Mouse (Mus musculus): ENCODE data around the gene Sart1.
A peak's percentile ranks its signal among the peaks of the same experiment; 100 is the strongest.

Gene Sart1

GRCm38 (mm10) chr19:5388588-5389242 lies at the start of gene Sart1:
Gene Sart1, minus strand, starts transcription at chr19:5388703.
- DNase-seq (ENCODE audit: low spot score in 2 of 2): peak; percentile 96

- DNase-seq (ENCODE audit: low spot score in 2 of 2): no peak
These were observed 45.4 kb upstream of the Sart1 start for GRCm38 (mm10) chr19:5433951-5434350.

DNA sequence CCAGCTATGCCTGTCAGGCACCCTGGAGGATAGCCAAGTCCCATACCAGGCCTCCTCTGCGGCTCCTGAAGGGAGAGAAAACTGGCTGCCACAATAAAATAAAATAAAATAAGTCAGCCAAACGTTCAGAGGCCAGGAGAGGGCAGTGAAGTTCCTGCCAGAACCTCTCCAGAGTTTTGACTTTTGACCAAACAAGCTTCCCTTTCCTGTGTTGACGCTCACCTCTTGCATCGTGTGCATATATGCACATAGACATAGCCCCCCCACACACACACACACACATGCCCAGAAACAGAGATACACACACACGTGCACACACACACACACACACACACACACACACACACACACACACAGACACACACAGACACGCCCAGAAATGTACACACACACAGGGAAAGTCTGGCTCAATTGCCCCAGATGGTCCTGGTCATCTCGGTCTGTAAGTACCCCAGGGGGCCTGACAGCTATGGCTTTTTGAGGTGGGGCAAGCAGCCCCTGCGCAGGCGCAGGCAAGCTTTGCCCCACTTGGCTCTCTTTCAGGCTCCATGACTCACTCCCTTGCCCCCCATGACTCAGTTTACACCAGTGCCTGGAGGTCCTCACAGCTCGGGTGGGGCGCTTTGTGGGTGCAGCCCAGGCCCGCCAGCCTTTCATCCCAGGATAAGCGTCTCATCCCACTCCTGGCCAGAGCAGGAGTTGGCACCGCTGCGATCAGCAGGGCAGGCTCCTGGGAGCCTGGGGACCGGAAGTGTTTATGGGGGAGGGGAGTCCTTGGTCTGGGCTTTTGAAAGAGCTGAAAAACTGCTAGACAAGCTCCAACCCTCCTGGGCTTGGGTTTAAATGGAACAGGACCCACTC lies 44.7 kb upstream of the Sart1 start:
- DNase-seq (ENCODE audit: low spot score in 2 of 2): peak; percentile 51 to 60

DNA sequence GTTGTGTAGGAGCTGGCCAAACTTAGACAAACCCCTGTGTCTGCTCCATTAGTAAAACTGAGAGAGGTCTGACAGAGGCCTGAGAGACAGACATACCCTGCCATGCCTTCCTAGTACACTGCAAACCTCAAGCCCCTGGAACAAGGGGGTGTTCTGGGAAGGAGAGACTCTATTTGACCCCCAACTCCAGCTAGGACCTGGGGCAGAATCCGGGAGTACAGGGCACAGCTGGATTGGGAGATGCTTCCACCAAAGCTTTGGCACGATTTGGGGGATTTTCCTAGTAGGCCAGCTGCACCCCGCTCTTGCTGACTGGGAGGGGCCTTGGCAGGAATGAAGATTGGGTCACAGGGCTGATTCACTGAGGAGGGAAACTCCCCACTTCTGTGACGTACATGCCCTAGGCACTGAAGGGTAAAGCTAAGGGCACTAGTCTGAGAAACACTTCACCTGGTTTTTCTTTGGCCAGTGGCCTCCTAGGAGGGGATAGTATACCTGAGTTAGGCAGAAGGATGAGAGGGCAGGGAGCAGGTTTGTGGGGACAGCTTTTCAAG lies 43.5 kb upstream of the Sart1 start:
- DNase-seq (ENCODE audit: low spot score in 2 of 2): no peak

DNA sequence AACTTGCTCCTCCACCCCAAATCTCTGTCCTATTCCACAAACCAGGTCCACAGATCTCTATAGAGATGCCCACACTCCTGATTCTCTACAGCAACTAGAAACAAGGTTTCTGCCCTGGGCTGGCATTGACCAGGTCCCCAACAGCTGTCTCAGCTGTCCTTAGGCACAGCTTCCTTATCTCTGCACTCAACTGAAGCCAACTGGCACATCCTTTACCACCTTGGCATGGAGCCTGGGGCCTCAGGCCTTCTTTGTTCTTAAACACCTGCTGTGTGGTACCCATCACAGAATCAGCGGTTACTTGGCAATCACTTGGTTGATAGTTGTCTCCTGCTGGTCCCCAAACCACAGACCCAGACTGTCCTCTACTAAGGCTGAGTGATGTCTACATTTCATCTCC lies 41.9 kb upstream of the Sart1 start:
- no peak for DNase-seq (ENCODE audit: low spot score in 2 of 2)

DNA sequence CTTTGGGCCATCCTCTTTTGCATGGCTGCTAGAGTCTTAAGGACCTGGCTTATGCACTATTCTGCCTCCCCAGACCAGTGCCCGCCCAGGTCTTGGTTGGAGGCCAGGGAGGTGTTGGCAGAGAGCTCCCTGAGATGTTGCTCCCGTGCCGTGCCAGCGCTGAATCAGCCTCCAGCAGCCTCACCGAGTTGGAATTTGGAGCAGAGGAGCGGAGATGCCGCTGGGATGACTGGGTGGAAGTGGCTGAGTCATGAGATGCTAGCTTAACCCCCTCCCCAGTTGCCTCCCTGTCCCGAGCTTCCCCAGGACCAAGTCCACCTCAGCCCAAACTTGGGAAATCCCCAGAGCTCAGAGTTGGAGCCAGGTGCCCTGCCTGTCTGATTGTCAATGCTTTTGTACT lies 41.3 kb upstream of the Sart1 start:
- DNase-seq (ENCODE audit: low spot score in 2 of 2): no peak

DNA sequence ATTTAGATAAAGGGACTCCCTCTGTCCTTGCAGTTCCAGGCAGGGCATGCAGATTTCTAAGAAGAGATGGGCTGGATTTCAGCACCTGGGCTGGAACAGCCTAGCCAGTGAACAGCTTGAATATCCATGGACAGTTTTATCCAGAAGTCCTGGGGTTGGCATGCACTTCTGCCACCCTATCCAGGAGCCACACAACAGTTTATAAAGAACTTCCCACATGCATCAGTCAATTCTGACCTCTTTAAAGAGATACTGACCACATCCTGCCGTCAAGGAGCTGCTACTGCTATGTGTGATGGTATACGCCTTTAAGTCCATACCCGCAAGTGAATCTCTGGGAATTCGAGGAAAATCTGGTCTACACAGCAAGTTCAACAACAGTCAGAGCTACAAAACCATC lies 40.7 kb upstream of the Sart1 start:
- no peak for DNase-seq (ENCODE audit: low spot score in 2 of 2)

GRCm38 (mm10) chr19:5428083-5428482 lies 39.6 kb upstream of the Sart1 start:
- DNase-seq (ENCODE audit: low spot score in 2 of 2): peak; percentile 45 to 48

GRCm38 (mm10) chr19:5426640-5427290 lies 38.3 kb upstream of the Sart1 start:
- no peak for DNase-seq (ENCODE audit: low spot score in 2 of 2)

DNA sequence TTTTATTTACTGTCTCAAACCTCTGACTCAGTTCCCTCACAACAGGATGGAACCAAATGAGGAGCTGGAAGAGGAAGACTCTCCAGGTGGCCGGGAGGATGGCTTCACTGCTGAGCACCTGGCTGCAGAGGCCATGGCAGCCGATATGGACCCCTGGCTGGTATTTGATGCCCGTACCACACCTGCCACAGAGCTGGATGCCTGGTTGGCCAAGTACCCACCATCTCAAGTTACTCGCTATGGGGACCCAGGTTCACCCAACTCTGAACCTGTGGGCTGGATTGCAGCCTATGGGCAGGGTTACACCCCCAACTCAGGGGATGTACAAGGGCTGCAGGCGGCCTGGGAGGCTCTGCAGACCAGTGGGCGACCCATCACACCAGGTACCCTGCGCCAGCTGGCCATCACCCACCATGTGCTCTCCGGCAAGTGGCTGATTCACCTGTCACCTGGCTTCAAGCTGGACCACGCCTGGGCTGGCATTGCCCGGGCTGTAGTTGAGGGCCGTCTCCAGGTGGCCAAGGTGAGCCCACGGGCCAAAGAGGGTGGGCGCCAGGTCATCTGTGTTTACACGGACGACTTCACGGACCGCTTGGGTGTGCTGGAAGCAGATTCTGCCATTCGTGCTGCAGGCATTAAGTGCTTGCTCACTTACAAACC lies 37.5 kb upstream of the Sart1 start:
- no peak for DNase-seq (ENCODE audit: low spot score in 2 of 2)

DNA sequence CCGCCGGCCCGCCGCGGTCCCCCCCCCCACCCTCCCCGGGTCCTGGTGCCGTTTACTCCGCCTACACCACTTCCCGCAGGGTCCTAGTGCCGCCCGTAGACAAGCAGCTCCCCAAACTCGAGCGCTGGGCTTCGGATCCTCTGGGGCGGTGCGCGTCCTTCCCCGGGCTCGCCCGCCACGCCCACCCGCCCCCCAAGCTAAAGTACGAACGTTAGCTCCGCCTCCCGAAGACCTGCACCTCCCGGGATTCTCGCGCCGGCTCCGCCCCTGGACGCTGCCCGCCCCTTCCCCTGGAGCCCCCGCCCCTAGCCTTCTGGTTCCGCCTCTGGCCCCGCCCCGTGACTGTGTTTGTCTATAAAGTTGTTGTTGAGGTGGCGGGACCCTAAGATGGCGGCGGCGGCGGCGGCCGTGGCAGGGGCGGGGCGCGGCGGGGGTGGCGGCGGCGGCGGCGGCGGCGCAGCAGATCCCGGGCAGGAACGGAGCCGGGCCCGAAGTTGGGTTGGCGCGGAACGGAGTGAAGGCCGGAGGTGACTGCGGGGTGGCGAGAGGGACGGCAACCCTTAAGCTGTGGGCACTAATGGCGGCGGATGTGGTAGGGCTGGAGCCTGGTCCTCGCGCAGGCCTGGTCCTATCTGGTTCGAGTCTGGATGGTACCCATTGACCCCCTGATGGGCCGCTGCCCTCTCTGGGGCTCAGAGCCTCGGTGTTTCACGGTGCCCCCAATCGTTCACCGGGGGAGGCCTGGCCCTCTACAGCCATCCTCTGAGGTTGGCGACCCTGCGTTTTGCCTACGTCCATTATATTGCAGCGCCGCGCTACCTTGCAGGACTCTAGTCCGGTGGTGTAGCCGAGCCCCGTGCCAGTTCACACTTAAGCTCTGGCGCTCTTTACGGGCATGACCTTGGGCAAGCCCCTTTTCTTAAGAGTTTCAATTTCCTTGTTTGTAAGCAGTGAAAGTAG lies 36.6 kb upstream of the Sart1 start, which contains the start of the genes Drap1 and AI837181:
Gene Drap1 (minus strand): TSS at position 198 of the 960 bp plus-strand sequence.
Gene AI837181 (plus strand): TSS at position 363 of the 960 bp plus-strand sequence.
- DNase-seq (ENCODE audit: low spot score in 2 of 2): peak; percentile 89 to 94

GRCm38 (mm10) chr19:5424092-5424781 lies 35.7 kb upstream of the Sart1 start:
- DNase-seq (ENCODE audit: low spot score in 2 of 2): peak; percentile 74 to 75

- no peak for DNase-seq (ENCODE audit: low spot score in 2 of 2)
These were observed 35.1 kb upstream of the Sart1 start for GRCm38 (mm10) chr19:5423561-5423960.

- no peak for DNase-seq (ENCODE audit: low spot score in 2 of 2)
These were observed 34.5 kb upstream of the Sart1 start for GRCm38 (mm10) chr19:5422895-5423443.

DNA sequence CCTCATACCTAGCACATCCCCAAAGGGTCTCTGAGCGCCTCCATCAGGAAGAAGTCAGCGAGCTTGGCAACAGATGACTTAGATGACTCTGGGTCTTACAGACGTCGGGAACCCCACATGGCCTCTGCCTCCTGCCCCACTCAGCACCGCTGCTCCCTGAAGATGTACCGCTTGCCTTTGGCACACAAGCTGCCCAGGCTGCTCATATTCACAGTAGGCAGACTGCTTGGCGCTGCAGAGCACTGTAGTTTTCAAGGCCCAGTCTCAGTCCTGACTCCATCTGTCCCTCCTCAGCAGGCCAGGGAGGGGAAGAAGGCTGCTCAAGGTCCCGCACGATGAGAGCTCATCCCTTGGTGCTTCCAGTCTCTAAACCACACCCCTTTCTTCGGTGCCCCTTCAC lies 33.8 kb upstream of the Sart1 start:
- DNase-seq (ENCODE audit: low spot score in 2 of 2): no peak

- no peak for DNase-seq (ENCODE audit: low spot score in 2 of 2)
These were observed 33.3 kb upstream of the Sart1 start for GRCm38 (mm10) chr19:5421784-5422183.

DNA sequence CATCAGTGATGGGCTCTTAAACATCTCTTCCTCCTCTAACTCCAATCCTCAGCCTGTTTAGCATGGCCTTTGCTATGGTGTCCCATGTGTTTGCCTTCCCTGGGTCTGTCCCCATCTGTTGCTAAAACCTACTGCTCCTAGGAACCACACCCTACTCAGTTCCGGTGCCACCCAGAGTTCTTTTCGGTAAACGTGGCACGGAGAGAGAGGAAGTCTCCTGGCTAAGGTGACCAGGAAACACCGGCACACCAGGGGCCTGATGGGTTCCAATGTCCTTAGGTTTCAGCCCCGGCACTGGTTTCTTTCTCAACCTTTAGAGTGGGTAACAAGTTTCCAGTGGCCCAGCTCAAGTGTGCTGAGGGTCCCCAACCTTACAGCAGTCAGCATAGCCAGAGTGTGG lies 32.1 kb upstream of the Sart1 start:
- no peak for DNase-seq (ENCODE audit: low spot score in 2 of 2)

- DNase-seq (ENCODE audit: low spot score in 2 of 2): no peak
These were observed 31.1 kb upstream of the Sart1 start for GRCm38 (mm10) chr19:5419630-5420029.

- DNase-seq (ENCODE audit: low spot score in 2 of 2): no peak
These were observed 30.4 kb upstream of the Sart1 start for GRCm38 (mm10) chr19:5418750-5419466.
